Mouse (Mus musculus) heart, postnatal 0 days (tissue): ENCODE measurements around the gene Haus6. TPM values are rescaled to one million over a fixed set of nuclear protein-coding genes. Genes with fewer than 3 reads are reported as not detected.
"Not testable (repeated sequence)": the region's sequence is repeated elsewhere in the genome, so short reads cannot be mapped to it uniquely, and the experiment has no call there.

ENCODE experiments used
- ATAC-seq: fragments of 200-750 bp; cut with Nextera tagmentation; 2 replicates; pipeline ENCODE4 v1.8.0; 2017; ENCODE audit warnings: low read depth, moderate number of reproducible peaks, moderate library complexity; ENCODE audit not compliant: insufficient read depth
- DNase-seq: peaks from one replicate; pipeline ENCODE4 v3.0.0-alpha.2; 2016; ENCODE audit warnings: low spot score
- H3K27ac ChIP-seq: fragments of 300-500 bp; sonication (generic); 2 replicates; pipeline ENCODE4 v1.5.1; 2014; ENCODE audit warnings: low read depth, mild to moderate bottlenecking
- H3K27me3 ChIP-seq: fragments of 300-500 bp; sonication (generic); 2 replicates; pipeline ENCODE4 v1.6.1; 2014; ENCODE audit warnings: low read length, mixed read lengths; ENCODE audit not compliant: control insufficient read depth, insufficient read depth
- H3K36me3 ChIP-seq: fragments of 300-500 bp; sonication (generic); replicated peaks from 2 replicates; pipeline ENCODE4 v1.6.1; 2014; ENCODE audit warnings: low read length, mixed read lengths; ENCODE audit not compliant: control insufficient read depth, insufficient read depth
- H3K4me1 ChIP-seq: fragments of 300-500 bp; sonication (generic); 2 replicates; pipeline ENCODE4 v1.6.1; 2014; ENCODE audit warnings: antibody characterized with exemption; ENCODE audit not compliant: control insufficient read depth, insufficient read depth
- H3K4me2 ChIP-seq: fragments of 300-500 bp; sonication (generic); 2 replicates; pipeline ENCODE4 v1.6.1; 2014; ENCODE audit warnings: low read depth, mild to moderate bottlenecking, low read length, moderate library complexity
- H3K4me3 ChIP-seq: fragments of 300-500 bp; sonication (generic); 2 replicates; pipeline ENCODE4 v1.5.1; 2014; ENCODE audit warnings: low read depth, low read length
- H3K9ac ChIP-seq: fragments of 300-500 bp; sonication (generic); replicated peaks from 2 replicates; pipeline ENCODE4 v1.6.1; 2014; ENCODE audit warnings: low read depth, low read length, mixed read lengths
- H3K9me3 ChIP-seq: fragments of 300-500 bp; sonication (generic); replicated peaks from 2 replicates; pipeline ENCODE4 v1.6.1; 2016; ENCODE audit warnings: low read length; ENCODE audit not compliant: control insufficient read depth
- CTCF ChIP-seq: IDR thresholded peaks from 2 replicates; pipeline ENCODE4 v1.5.1; 2016; ENCODE audit warnings: antibody characterized with exemption, control low read depth, low read depth
- EP300 ChIP-seq: IDR thresholded peaks from 2 replicates; pipeline ENCODE4 v1.6.1; 2016; ENCODE audit warnings: antibody characterized with exemption, low read depth
- WGBS: fragments of 180-500 bp; shearing (Covaris S2); extraction: QIAGEN DNeasy Blood & Tissue Kit; methylation state at CpG from one replicate; pipeline ENCODE4 v1.1.7; 2014; 5-methylcytosine and 5-hydroxymethylcytosine counted together
- polyA plus RNA-seq: library from polyadenylated mRNA; unstranded; fragments of >200 nt; fragmentation: Nextera tagmentation; extraction: Ambion mirVana; gene quantifications from 2 replicates; pipeline ENCODE4 v1.2.1, GENCODE M21; 2015
- total RNA-seq: library from RNA; depleted of rRNA; stranded (reverse); fragments of >200 nt; gene quantifications from 2 replicates; pipeline ENCODE4 v1.2.3, GENCODE M21; 2014; ENCODE audit warnings: low replicate concordance; rRNA removed

The Haus6 gene
- 2.9 and 6.5 TPM in 2 replicates for total RNA-seq
- 3.8 and 4.5 TPM in 2 replicates for polyA plus RNA-seq

DNA sequence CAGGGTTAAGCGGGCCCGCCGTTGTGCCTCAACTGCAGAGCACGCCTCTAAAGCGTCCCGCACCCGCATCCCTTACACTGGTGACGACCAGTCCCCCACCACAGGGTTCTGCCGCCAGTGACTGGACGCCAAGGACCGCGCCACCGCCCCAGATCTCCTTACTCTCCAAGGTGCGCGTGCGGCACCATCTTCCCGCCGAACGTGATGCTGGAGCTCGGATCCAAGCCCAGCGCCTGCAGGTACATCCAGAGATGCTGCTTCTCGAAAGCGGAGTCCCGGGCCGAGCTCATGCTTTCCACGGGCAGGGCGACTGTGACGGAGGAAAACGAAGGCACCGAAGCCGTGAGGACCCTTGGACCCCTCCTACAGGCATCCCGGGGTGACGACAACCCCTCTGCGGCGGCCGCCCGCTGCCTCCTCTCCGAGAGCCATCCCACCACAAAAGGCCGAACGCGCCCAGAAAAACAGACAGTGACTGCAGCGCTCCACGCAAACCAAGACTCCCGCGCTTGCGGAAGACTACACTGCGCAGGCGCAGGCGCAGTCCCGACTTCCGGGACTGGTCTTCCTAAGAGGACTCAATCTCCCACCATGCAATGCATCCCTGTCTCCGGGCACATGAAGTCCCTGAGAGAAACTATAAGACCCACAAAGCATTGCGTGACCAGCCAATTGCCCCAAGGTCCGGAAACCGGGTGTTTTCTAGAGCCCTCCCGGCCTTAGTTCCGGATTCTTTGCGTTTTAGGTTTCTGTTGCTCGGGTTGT is at the start of gene Haus6:
Haus6 (minus strand) TSS at position 532 of the 765 bp plus-strand sequence.
- peak within 1 kb of the TSS; percentile 74 for H3K9ac ChIP-seq
- WGBS = under 1% methylated on average over 59 of the region's 59 CpGs
- H3K27me3 ChIP-seq = no peaks in the 10 kb centered on the region
- TF ChIP-seq EP300 (no peak), CTCF (no peak)
- H3K4me1 ChIP-seq = peaks cover 5% of the 10 kb centered on the region; the same call in 1 of the 2 replicates
- DNase-seq = peak; percentile 100
- H3K36me3 ChIP-seq = peaks cover 6% of the 10 kb centered on the region; the same call in 1 of the 2 replicates
- H3K4me2 ChIP-seq = peak within 1 kb of the TSS; percentile 94
- peak; percentile 100 for ATAC-seq
- H3K4me3 ChIP-seq = peak within 1 kb of the TSS; percentile 89
- no peaks in the 10 kb centered on the region for H3K9me3 ChIP-seq
- peak within 1 kb of the TSS; percentile 78 for H3K27ac ChIP-seq

DNA sequence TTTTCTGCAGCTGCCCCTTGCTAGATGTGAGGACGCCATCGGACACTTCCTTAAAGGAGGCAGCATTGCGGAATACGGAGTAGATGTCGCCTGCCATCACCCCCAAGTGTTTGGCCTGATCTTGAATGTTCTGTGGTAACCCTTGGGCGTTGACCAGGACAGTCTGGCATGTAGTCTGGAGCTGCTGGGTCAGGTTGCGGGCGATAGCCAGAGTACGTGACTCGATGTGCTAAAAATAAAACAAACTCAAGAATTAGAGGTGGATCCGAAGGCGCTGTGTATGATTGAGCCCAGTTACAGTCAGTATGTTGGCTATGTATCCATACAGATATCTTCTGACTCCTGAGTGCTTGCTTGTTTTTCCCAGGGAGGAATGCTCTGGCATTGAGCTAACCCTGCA is 45.3 kb upstream of the Haus6 start:
- ATAC-seq (peak; percentile 93), DNase-seq (peak; percentile 72)
- Histone ChIP-seq H3K4me1 (no peaks in the 10 kb centered on the region), H3K9ac (no peak overlapping the region), H3K9me3 (0 out of 2 replicates have a peak, but pooled peaks cover 3% of the 10 kb centered on the region), H3K36me3 (peaks cover 61% of the 10 kb centered on the region), H3K4me2 (0 out of 2 replicates have a peak overlapping the region, but pooled peaks have one; percentile 8), H3K27ac (peak overlapping the region; percentile 87), H3K4me3 (no peak overlapping the region), H3K27me3 (no peaks in the 10 kb centered on the region)
- TF ChIP-seq CTCF (no peak), EP300 (no peak)
- 46% methylated on average over 12 of the region's 12 CpGs for WGBS

DNA sequence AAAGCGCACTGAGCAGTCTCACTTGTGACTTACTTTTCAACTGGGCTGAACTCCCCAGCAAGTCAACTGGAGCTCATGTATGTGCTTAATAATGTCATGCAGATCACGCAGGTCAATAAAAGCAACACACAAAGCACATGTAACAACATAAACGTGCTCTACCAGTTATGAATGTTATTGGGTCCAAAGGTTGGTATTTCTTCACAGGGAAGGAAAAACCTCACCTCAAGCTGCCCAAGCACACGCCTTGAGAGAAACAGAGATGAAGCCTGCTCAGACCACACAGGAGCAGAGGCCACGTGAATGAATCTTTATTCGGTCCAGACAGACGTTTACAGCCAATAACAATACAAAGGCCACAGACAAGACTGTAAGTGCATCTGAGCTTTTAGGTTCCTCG is 44.6 kb upstream of the Haus6 start:
- peaks cover 53% of the 10 kb centered on the region for H3K36me3 ChIP-seq

DNA sequence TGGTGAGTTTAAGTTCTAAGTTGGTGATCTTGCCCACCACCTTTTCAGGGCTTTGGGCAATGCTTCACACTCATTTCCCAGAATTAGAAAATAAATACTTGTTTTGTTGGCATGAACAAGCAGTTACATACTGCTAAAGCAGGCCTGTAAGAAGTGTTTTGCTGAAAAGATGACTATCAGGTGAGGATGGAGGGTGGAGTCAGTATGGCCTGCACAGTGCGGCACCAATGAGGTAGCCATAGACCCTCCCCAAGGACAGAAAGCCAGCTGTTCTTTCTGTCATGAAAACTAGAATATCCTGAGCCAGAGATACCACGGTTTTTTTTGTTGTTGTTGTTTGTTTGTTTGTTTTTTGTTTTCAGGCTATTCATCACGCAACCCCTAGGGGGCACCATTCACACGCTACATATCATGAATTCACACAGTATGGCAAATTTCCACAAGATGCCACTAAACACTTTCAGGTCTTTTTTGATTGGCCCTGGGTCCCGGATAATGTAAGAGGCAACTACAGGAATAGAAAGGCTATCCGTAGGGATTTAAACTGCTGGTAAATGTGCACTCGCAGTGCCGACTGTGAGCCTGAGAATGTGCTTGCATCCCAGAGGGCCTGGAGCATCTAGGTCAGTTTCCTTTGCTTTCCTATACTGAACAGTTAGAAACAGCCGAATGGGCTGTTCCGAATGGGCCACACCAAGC is 40.0 kb upstream of the Haus6 start:
- DNase-seq (peak; percentile 26), ATAC-seq (no peak; the same call in 1 of the 2 replicates)
- Histone ChIP-seq H3K4me3 (no peak overlapping the region), H3K4me2 (no peak overlapping the region), H3K9me3 (0 out of 2 replicates have a peak, but pooled peaks cover 3% of the 10 kb centered on the region), H3K27me3 (no peaks in the 10 kb centered on the region), H3K9ac (no peak overlapping the region), H3K4me1 (no peaks in the 10 kb centered on the region), H3K36me3 (peaks cover 9% of the 10 kb centered on the region; the same call in 1 of the 2 replicates), H3K27ac (no peak overlapping the region)
- TF ChIP-seq CTCF = peak; percentile 64
- no peak for TF ChIP-seq EP300
- WGBS = 64% methylated on average over 10 of the region's 10 CpGs

More for the DNA sequence above, 44.6 kb upstream of the Haus6 start:
- H3K4me1 ChIP-seq, H3K4me3 ChIP-seq, H3K4me2 ChIP-seq, H3K9ac ChIP-seq, ATAC-seq, H3K9me3 ChIP-seq, DNase-seq, H3K27me3 ChIP-seq: not testable (repeated sequence)
- WGBS = 79% methylated on average over 8 of the region's 8 CpGs
- H3K27ac ChIP-seq = peak overlapping the region; percentile 87

DNA sequence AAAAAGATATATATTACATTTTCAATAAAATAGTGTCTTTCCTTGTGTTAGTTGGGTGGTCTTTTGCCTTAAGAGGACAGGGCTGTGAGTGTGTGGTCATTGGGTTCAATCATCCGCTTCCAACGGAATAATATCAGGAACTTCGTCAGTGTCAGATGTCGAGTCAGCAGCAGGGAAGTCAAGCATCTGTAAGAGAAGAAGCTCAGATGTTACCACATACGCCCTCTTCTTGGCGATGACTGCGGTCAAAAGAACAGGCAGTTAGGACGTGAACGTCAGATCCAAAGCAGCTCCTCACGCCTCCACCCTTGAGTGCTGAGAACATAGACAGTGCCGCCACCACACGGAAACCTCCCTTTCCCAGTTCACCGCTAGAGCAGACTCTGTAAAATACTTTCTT is 36.5 kb upstream of the Haus6 start:
- 88% methylated on average over 10 of the region's 13 CpGs for WGBS
- not testable (repeated sequence) for H3K4me2 ChIP-seq

DNA sequence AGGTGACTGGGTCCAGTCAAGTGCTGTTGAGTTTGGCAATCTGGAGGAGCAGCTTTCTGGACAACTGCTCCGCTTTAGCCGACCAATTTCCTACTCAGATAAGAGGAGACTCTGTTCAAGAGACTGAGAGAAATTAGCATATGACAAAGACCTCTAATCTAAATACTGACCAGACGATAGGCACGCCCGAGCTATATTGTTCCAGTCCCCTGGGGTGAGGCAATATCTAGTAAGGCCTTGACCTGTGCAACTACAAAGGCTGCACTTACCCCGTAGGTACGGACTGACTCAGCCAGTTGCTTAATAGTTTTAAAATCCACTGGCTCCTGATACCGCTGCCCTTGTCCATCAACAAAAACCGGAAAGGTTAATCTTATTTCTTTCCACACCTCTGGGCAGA is 25.7 kb upstream of the Haus6 start:
- not testable (repeated sequence) for H3K4me1 ChIP-seq, H3K27me3 ChIP-seq, H3K4me3 ChIP-seq, ATAC-seq, H3K9me3 ChIP-seq, H3K9ac ChIP-seq, H3K27ac ChIP-seq, DNase-seq, H3K36me3 ChIP-seq
- 57% methylated on average over 9 of the region's 9 CpGs for WGBS
- 0 out of 2 replicates have a peak overlapping the region, but pooled peaks have one; percentile 9 for H3K4me2 ChIP-seq

More for the DNA sequence above, 36.5 kb upstream of the Haus6 start:
- not testable (repeated sequence) for H3K9ac ChIP-seq, H3K4me1 ChIP-seq, H3K36me3 ChIP-seq, DNase-seq, H3K4me3 ChIP-seq, H3K27ac ChIP-seq, H3K9me3 ChIP-seq, H3K27me3 ChIP-seq, ATAC-seq

DNA sequence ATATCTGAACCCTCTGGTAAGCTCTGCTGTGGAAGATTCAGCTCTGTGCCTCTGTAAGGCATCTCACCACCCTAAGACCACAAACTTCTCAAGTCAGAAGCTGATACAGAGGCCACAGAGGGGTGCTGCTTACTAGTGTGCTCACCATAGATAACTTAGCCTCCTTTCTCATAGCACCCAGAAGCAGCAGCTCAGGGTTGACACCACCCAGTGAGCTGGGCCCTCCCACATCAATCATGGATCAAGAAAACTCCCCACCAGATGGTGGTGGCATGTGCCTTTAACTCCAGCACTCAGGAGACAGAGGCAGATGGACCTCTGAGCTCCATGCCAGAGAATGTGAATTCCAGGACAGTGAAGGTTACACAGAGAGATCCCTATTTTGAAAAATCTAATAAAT is 23.0 kb upstream of the Haus6 start:
- not testable (repeated sequence) for H3K4me2 ChIP-seq, H3K4me1 ChIP-seq, H3K4me3 ChIP-seq, DNase-seq, H3K9ac ChIP-seq, H3K27me3 ChIP-seq, ATAC-seq, H3K36me3 ChIP-seq, H3K9me3 ChIP-seq, H3K27ac ChIP-seq

DNA sequence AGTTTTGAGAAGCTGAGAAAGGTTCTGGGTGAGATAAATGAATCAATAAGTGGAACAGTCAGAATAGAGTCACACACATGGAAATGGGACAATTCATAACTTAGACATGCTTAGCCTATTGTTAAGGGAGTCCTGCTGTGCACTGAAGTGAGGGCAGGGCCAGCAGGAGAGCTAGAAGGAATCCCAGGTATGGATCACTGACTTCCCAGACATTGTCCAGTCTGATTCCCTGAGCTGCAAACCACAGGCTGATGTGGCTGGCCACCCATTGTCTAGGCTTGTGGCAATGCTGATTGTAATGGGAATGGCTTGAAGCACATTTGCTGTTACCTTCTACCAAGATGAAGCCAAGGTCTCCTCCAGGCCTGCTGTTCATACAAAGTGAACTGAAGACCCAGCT is 22.5 kb upstream of the Haus6 start:
- not testable (repeated sequence) for H3K4me3 ChIP-seq, H3K27me3 ChIP-seq, H3K27ac ChIP-seq, ATAC-seq, H3K9me3 ChIP-seq, H3K4me1 ChIP-seq, H3K4me2 ChIP-seq, H3K9ac ChIP-seq, H3K36me3 ChIP-seq, DNase-seq
